Mouse (Mus musculus): Measurements from ENCODE around the gene Cd151.

DNA sequence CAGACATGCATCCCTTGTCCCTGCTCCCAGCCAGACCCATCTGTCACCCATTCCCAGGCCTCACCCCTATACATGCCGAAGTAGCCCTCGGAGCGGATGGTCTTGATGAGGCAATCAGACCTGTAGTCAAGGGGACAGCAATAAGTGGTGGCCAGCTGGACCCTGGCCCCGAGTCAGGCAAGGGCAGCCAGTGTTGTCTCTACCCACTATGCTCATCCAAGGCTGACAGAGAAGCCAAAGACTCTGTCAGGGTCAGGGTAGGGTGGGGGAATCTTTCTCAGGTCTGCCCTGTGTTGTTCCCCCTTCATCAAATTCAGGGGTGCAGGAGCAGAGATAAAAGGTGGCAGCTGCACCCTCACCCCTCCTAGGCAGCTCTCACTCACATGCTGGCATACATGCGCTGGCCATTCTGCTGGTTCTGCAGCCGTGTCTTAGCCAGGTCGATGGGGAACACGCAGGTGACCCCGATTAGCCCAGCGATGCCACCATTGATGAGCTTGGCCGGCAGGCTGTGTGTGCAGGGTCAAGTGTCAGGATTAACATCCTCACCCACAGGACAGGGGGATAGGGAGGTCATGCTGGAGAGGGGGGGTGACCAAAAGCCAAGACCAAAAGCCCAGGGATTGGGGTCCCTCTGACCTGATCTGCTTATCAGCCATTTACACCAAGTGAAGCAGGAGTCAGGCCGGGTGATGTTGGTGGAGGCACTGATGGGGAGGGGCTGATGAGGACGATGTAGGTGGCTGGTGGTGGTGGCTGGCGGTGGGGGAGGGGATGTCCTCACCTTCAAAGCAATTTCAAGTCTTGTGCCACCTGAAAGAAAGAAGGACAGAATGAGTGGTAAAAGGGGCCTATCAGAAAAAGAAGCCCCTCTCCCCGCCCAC lies 33.4 kb upstream of the Cd151 start:
- no peak for TF ChIP-seq POLR2A (IDR thresholded peaks at IDR 0.05; ENCODE audit: insufficient read depth, low read depth, low read length)
- no peak for TF ChIP-seq CTCF (IDR thresholded peaks at IDR 0.05; ENCODE audit: insufficient read depth, low read depth, low read length)

Data from olfactory bulb, adult 2 months (tissue).